Mouse (Mus musculus): ENCODE results near the gene Srrt.

Srrt gene

GRCm38 (mm10) chr5:137293839-137294743 lies 13.4 kb downstream of the Srrt start, which contains the start of gene Ufsp1:
Gene Ufsp1 (plus strand): TSS chr5:137294629.
- TF ChIP-seq GATA4 (IDR thresholded peaks at IDR 0.05; ENCODE audit: insufficient replicate concordance, low read length) = peak; percentile 68; the same call in 1 of the 2 replicates

GRCm38 (mm10) chr5:137293282-137293681 lies 14.2 kb downstream of the Srrt start:
- TF ChIP-seq GATA4 (IDR thresholded peaks at IDR 0.05; ENCODE audit: insufficient replicate concordance, low read length) = no peak

GRCm38 (mm10) chr5:137291381-137291926 lies 16.0 kb downstream of the Srrt start:
- no peak for TF ChIP-seq GATA4 (IDR thresholded peaks at IDR 0.05; ENCODE audit: insufficient replicate concordance, low read length)

- no peak; the same call in 1 of the 2 replicates for TF ChIP-seq GATA4 (IDR thresholded peaks at IDR 0.05; ENCODE audit: insufficient replicate concordance, low read length)
These were observed 16.8 kb downstream of the Srrt start for GRCm38 (mm10) chr5:137290677-137291076.

- no peak for TF ChIP-seq GATA4 (IDR thresholded peaks at IDR 0.05; ENCODE audit: insufficient replicate concordance, low read length)
These were observed 17.7 kb downstream of the Srrt start for GRCm38 (mm10) chr5:137289591-137290365.

GRCm38 (mm10) chr5:137288999-137289470 lies 18.4 kb downstream of the Srrt start:
- TF ChIP-seq GATA4 (IDR thresholded peaks at IDR 0.05; ENCODE audit: insufficient replicate concordance, low read length) = no peak

GRCm38 (mm10) chr5:137287953-137288743 lies 19.3 kb downstream of the Srrt start:
- no peak for TF ChIP-seq GATA4 (IDR thresholded peaks at IDR 0.05; ENCODE audit: insufficient replicate concordance, low read length)

GRCm38 (mm10) chr5:137287032-137287952 lies 20.2 kb downstream of the Srrt start, which contains the start of gene Ache:
Gene Ache (plus strand): TSS chr5:137287519.
- TF ChIP-seq GATA4 (IDR thresholded peaks at IDR 0.05; ENCODE audit: insufficient replicate concordance, low read length) = no peak

- TF ChIP-seq GATA4 (IDR thresholded peaks at IDR 0.05; ENCODE audit: insufficient replicate concordance, low read length) = no peak
These were observed 20.8 kb downstream of the Srrt start for GRCm38 (mm10) chr5:137286655-137287031.

- no peak for TF ChIP-seq GATA4 (IDR thresholded peaks at IDR 0.05; ENCODE audit: insufficient replicate concordance, low read length)
These were observed 21.5 kb downstream of the Srrt start for GRCm38 (mm10) chr5:137285986-137286385.

- TF ChIP-seq GATA4 (IDR thresholded peaks at IDR 0.05; ENCODE audit: insufficient replicate concordance, low read length) = no peak
These were observed 22.4 kb downstream of the Srrt start for GRCm38 (mm10) chr5:137285045-137285444.

GRCm38 (mm10) chr5:137277360-137278342 lies 29.8 kb downstream of the Srrt start:
- no peak for TF ChIP-seq GATA4 (IDR thresholded peaks at IDR 0.05; ENCODE audit: insufficient replicate concordance, low read length)
